ENCODE assay signal across 20 mouse cellular contexts in genomic region chr4:120331992-120332391, GRCm38 (mm10). TPM values are rescaled to one million over a fixed set of nuclear protein-coding genes. Genes with fewer than 3 reads are reported as not detected.
DNase-seq lines count a peak whose midpoint lies in the region; ATAC-seq and TF ChIP-seq lines count a peak whose summit lies in the region.
"Had no signal": no experiment of that assay in that cellular context is flagged by ENCODE, and none has a peak within 500 bp of the region (broad histone marks: within the 10 kb centered on the region; RNA-seq: fewer than 3 reads in every experiment).

No protein-coding gene starts in this region.

- no peak overlapping the region for H3K4me2 ChIP-seq in midbrain, embryonic 14.5 days (ENCODE audit: low read length)
- H3K4me2 ChIP-seq: embryonic facial prominence, embryonic 13.5 days; heart, embryonic 15.5 days; limb, embryonic 13.5 days; liver, embryonic 15.5 days had no signal

- no peak overlapping the region for H3K4me3 ChIP-seq in heart, adult 2 months
- no peak overlapping the region for H3K4me3 ChIP-seq in midbrain, embryonic 14.5 days (replicated peaks; ENCODE audit: low read depth, low read length)
- H3K4me3 ChIP-seq: embryonic facial prominence, embryonic 13.5 days; heart, embryonic 15.5 days; limb, embryonic 13.5 days; liver, embryonic 15.5 days had no signal

- no peak overlapping the region for H3K27ac ChIP-seq in heart, adult 2 months
- H3K27ac ChIP-seq in midbrain, embryonic 14.5 days (replicated peaks; ENCODE audit: low read depth, low read length): peak overlapping the region; percentile 70
- H3K27ac ChIP-seq: embryonic facial prominence, embryonic 13.5 days; heart, embryonic 15.5 days; limb, embryonic 13.5 days; liver, embryonic 15.5 days had no signal

- TF ChIP-seq EP300 in heart, adult 2 months (IDR thresholded peaks at IDR 0.05; ENCODE audit: insufficient read depth, low read depth, low read length): no peak

- H3K4me1 ChIP-seq in heart, adult 2 months (ENCODE audit: control insufficient read depth, insufficient read depth, low read length): no peaks in the 10 kb centered on the region
- H3K4me1 ChIP-seq in midbrain, embryonic 14.5 days (ENCODE audit: control insufficient read depth, insufficient read depth, low read length): peaks cover 16% of the 10 kb centered on the region
- H3K4me1 ChIP-seq: embryonic facial prominence, embryonic 13.5 days; heart, embryonic 15.5 days; limb, embryonic 13.5 days; liver, embryonic 15.5 days had no signal

- DNase-seq in heart, adult 11 months: peak; percentile 82
- no peak for DNase-seq in heart, adult 2 months
- peak; percentile 33 for DNase-seq in testis, postnatal 10 days (ENCODE audit: low spot score)
- DNase-seq in testis, postnatal 14 days (ENCODE audit: low spot score): no peak
- peak; percentile 19 for DNase-seq in midbrain, embryonic 14.5 days
- no peak for DNase-seq in embryo, embryonic 9.5 days (ENCODE audit: extremely low spot score)
- DNase-seq: adrenal gland, postnatal 25 days; cerebellum, adult 18-20 months; kidney, adult 9 months; kidney, postnatal 4 days; lung, postnatal 14 days; right cerebral cortex, adult 18-20 months; thymus, adult 2 months had no signal

- TF ChIP-seq CTCF in heart, adult 2 months (IDR thresholded peaks at IDR 0.05): no peak

- intact Hi-C loops in heart, adult 2 months (cut with DNase I): no loop called here

- TF ChIP-seq POLR2A in heart, adult 2 months (IDR thresholded peaks at IDR 0.05; ENCODE audit: insufficient read depth, low read depth, low read length): no peak

- no peaks in the 10 kb centered on the region for H3K36me3 ChIP-seq in heart, adult 2 months (ENCODE audit: control insufficient read depth, insufficient read depth, low read length)
- no peaks in the 10 kb centered on the region for H3K36me3 ChIP-seq in midbrain, embryonic 14.5 days (ENCODE audit: control insufficient read depth, insufficient read depth, low read length)
- H3K36me3 ChIP-seq: embryonic facial prominence, embryonic 13.5 days; heart, embryonic 15.5 days; limb, embryonic 13.5 days; liver, embryonic 15.5 days had no signal

- H3K9me3 ChIP-seq in midbrain, embryonic 14.5 days (ENCODE audit: control insufficient read depth, low read length): no peaks in the 10 kb centered on the region
- H3K9me3 ChIP-seq: embryonic facial prominence, embryonic 13.5 days; heart, embryonic 15.5 days; limb, embryonic 13.5 days; liver, embryonic 15.5 days had no signal

- H3K27me3 ChIP-seq in heart, adult 2 months (ENCODE audit: control insufficient read depth, insufficient read depth, low read length): no peaks in the 10 kb centered on the region; the same call in 1 of the 2 replicates
- H3K27me3 ChIP-seq in midbrain, embryonic 14.5 days (ENCODE audit: control insufficient read depth, insufficient read depth, low read length): no peaks in the 10 kb centered on the region
- H3K27me3 ChIP-seq: limb, embryonic 13.5 days had no signal

- WGBS in heart, adult 2 months: 85% methylated on average over 7 of the region's 7 CpGs
- WGBS in midbrain, embryonic 14.5 days: 67% methylated on average over 7 of the region's 7 CpGs

- no peak overlapping the region for H3K9ac ChIP-seq in heart, adult 2 months (ENCODE audit: low read depth, low read length)
- no peak overlapping the region for H3K9ac ChIP-seq in midbrain, embryonic 14.5 days (replicated peaks; ENCODE audit: low read length)
- H3K9ac ChIP-seq: embryonic facial prominence, embryonic 13.5 days; heart, embryonic 15.5 days; limb, embryonic 13.5 days; liver, embryonic 15.5 days had no signal

- no peaks in the 10 kb centered on the region for H3K79me2 ChIP-seq in heart, adult 2 months (replicated peaks; ENCODE audit: control insufficient read depth, insufficient read depth, low read length)

- ATAC-seq in midbrain, embryonic 14.5 days (ENCODE audit: low FRiP score, low TSS enrichment): 0 out of 2 replicates have a peak, but pooled peaks have one; percentile 4
- no peak for ATAC-seq in activated CD4-positive, CD25-positive, alpha-beta regulatory T cell, adult 4 months
- ATAC-seq in CD4-positive, CD25-positive, alpha-beta regulatory T cell, adult 4 months: no peak

RNA-seq across cellular contexts. Expression of gene Foxo6, which starts 44.8 kb away (rescaled TPM):
- total RNA-seq in heart, adult 2 months (2021): 1 to 10 TPM; 3.3 to 5.4 TPM
- polyA plus RNA-seq in heart, adult 2 months (2012; rRNA removed): 5.5 TPM in 2 replicates
- polyA plus RNA-seq in midbrain, embryonic 14.5 days (2014; fragmentation: Nextera tagmentation; extraction: Ambion mirVana): 2.0 and 2.6 TPM in 2 replicates
- not detected for polyA plus RNA-seq in activated CD4-positive, CD25-positive, alpha-beta regulatory T cell, adult 4 months (2017; shearing (Covaris generic))
- not detected for polyA plus RNA-seq in CD4-positive, CD25-positive, alpha-beta regulatory T cell, adult 4 months (2017; shearing (Covaris generic))
- total RNA-seq: hematopoietic stem cell, adult 5-6 weeks had no signal
- polyA plus RNA-seq: liver, embryonic 15.5 days had no signal

Comparison
In these comparisons a context has a peak if more than half of its experiments do, and no peak if none do; other contexts are left out.
1. DNase-seq: peak in heart, adult 11 months (single experiment), testis, postnatal 10 days (single experiment) and midbrain, embryonic 14.5 days (single experiment); none in heart, adult 2 months (0 of 2), testis, postnatal 14 days (single experiment) and embryo, embryonic 9.5 days (single experiment).